Mouse (Mus musculus) thymus, postnatal 36 days (tissue): ENCODE results near the gene Olfr1122.
"Not testable (repeated sequence)": the region's sequence is repeated elsewhere in the genome, so short reads cannot be mapped to it uniquely, and the experiment has no call there.

Experiments used
- DNase-seq, 2 experiments: peaks; one replicate each; pipeline ENCODE4 v3.0.0; 2022; ENCODE audit warnings: mixed read lengths in 2 of 2

Gene Olfr1122

DNA sequence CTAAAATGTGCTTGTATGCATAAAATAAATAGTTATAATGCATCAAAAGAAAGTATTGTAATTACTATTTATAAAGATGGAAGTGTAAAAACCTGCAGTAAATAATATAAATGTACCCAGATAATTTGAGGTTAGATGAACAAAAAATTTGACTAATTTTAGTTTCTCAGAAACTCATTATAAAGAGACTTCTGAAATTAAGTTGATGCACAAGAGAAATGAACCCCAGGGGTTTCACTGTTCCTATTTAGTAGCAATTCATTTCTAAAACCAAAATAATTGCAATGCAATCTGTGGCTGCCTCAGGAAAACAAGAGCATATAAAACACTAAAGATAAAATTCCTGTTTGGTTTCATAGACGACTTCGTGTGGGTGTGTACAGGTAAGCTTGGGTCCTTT is at the start of gene Olfr1122:
TSS of gene Olfr1122 (plus strand) at position 301 of the 400 bp plus-strand sequence.
- no peak for DNase-seq

GRCm38 (mm10) chr2:87354515-87354914 is 31.1 kb upstream of the Olfr1122 start, which contains the start of gene Olfr1120:
Gene Olfr1120 (plus strand): TSS chr2:87354815.
- DNase-seq = no peak

DNA sequence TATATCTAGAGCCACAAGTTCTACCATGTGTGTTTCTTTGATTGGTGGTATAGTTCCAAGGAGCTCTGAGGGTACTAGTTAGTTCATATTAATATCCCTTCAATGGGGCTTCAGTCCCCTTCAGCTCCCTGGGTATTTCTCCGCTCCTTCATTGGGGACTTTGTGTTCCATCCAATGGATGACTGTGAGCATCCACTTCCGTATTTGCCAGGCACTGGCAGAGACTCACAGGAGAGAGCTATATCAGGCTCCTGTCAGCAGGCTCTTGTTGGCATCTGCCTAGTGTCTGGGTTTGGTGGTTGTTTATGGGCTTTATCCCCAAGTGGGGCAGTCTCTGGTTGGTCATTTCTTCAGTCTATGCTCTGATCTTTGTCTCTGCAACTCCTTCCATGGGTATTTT is 25.5 kb upstream of the Olfr1122 start:
- not testable (repeated sequence) for DNase-seq

DNA sequence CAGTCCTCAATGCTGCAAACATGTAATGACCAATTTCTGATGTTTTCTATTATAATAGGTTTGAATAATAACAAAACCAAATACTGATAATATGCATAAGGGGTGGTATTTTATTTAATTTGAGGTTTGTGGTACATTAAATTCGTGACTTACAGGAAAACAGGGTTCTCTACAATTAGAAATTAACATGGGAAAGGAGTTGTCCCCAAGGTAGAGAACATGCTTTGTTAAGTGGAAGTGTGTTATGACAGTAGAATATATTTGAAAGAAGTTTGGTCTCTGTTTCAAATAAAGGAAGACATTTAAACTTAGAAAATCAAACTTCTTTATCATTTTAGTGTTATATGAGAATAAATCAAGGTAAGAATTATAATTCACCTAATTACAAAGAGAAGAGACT is 16.1 kb upstream of the Olfr1122 start, which contains the start of gene Olfr1121:
TSS of gene Olfr1121 (plus strand) at position 301 of the 400 bp plus-strand sequence.
- no peak for DNase-seq

- no peak for DNase-seq
Measured at GRCm38 (mm10) chr2:87371726-87372125, 13.9 kb upstream of the Olfr1122 start.

GRCm38 (mm10) chr2:87383935-87384334 is 1.7 kb upstream of the Olfr1122 start:
- no peak for DNase-seq

- DNase-seq = not testable (repeated sequence)
Measured at GRCm38 (mm10) chr2:87393605-87394004, 8.0 kb downstream of the Olfr1122 start.

DNA sequence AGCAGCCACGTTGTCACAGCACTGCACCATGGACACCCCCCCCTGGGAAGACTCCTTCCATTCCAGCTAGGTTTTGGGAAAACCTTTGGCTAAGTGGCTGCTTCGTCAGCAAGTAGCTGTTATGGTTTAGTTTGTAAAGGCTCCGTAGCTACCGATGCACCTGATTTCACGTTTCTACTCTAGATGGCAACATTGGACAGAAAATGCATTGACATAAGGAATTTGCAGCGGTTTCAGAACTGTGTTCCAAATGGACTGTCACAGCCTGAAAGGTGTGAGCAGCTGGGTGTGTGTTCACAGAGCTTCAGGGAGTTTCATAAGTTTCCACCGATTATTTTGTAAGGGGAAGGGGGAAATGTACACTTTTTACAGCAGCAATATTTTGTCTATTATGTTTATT is 9.0 kb downstream of the Olfr1122 start:
- DNase-seq = not testable (repeated sequence)

DNA sequence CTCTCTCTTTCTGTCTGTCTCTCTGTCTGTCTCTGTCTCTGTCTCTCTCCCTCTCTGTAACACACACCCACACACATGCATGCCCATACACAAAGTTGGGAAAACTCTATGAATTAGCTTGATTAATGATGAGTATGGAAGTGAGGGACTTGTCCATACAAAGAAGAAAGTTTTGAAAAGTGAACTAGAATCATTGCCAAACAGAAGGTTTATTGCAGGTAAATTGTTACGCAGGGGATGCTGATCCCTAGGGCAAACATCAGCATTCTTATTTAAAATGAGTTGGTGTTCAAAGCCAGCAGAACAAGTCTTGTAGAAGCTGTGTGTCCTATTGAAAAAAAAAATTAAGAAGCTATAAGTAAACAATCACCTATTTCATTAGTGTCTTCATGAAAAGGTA is 30.7 kb downstream of the Olfr1122 start, which contains the start of gene Olfr1123:
TSS of gene Olfr1123 (plus strand) at position 301 of the 400 bp plus-strand sequence.
- no peak for DNase-seq

- DNase-seq = no peak
Measured at GRCm38 (mm10) chr2:87429975-87430374, 44.3 kb downstream of the Olfr1122 start, which contains the start of gene Olfr1124. Gene Olfr1124 (plus strand): TSS chr2:87430275.

DNA sequence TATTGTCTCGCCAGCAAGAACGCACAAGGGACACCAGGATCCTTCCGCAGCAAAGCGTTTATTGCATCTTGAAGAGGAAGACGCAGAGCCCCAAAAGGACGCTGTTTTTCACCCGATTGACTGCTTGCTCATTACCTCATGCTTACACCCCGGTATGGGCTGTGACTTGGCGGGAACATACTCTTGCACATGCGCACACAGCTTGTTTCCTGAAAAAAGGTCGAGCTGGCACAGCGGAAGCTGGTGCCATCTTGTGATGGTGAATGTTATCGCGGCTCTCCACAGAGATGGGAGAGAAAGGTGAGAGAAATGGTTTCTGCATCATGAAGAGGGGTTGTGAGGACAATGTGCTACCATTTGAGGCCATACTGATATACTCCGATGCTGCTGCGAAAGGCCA is 52.1 kb downstream of the Olfr1122 start:
- DNase-seq = no peak
